Mouse (Mus musculus) kidney, adult 2 months (tissue): ENCODE results near the gene P2ry14.

ENCODE experiments used
- CTCF ChIP-seq: fragments of 200-500 bp; conservative IDR thresholded peaks from 2 replicates; pipeline ENCODE4 v1.5.1; 2011; ENCODE audit warnings: low read depth, mild to moderate bottlenecking, control low read depth, low read length, moderate library complexity, mixed read lengths; ENCODE audit not compliant: insufficient read depth, insufficient read length
- POLR2A ChIP-seq: fragments of 200-500 bp; IDR thresholded peaks from one replicate; pipeline ENCODE4 v1.6.1; 2011; ENCODE audit warnings: low read depth, low read length, control low read depth

- TF ChIP-seq CTCF, result no peak
- no peak for TF ChIP-seq POLR2A
Measured at GRCm38 (mm10) chr3:59107439-59107838, 46.0 kb downstream of the P2ry14 start.
